Comparison of ENCODE assay signal across 8 mouse cellular contexts in the genomic region with DNA sequence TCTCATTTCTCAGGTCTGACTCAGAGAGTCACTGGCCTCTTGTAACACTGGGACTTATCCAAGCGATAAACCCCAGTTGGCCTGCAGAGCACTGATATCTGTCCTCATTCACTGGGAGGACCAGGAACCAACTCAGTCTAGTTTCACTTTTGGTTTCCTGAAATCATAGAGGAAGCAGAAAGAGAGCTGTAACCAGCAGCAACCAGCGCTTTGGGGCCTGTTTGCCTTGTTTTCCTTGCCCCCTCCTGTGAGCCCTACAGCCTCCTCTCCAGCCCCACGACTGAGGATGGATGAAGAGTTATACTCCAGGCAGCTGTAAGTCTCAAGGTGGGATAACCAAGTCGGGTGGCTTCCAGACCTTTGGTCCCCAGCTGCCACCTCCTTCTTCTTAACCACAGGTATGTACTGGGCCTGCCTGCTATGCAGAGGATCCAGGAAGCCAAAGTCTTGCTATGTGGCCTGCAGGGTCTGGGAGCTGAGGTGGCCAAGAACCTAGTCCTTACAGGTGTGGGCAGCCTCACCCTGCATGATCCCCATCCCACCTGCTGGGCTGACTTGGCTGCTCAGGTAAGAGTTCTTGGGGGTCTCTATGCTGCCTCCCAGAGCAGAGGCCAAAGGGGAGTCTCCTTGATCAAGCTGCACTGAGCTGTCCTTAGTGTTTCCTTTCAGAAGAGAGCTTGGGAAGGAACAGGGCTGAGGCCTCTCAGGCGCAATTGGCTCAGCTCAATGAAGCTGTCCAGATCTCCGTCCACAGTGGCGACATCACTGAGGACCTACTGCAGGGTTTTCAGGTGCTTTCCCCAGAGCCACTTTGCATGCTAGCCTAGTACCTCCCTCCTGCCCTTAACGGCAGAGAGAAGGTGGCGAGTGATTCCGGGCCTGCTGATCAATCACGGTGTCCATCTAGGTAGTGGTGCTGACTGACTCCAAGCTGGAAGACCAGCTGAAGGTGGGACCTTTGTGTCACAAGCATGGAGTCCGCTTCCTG. TPM values are rescaled to one million over a fixed set of nuclear protein-coding genes. Genes with fewer than 3 reads are reported as not detected.
DNase-seq lines count a peak whose midpoint lies in the region; ATAC-seq and TF ChIP-seq lines count a peak whose summit lies in the region.

Gene Uba7 (plus strand): TSS at position 107 of the 988 bp plus-strand sequence.

- peaks cover 23% of the 10 kb centered on the region for H3K36me3 ChIP-seq in midbrain, embryonic 10.5 days
- 0 out of 2 replicates have a peak, but pooled peaks cover 2% of the 10 kb centered on the region for H3K36me3 ChIP-seq in midbrain, embryonic 16.5 days (ENCODE audit: control insufficient read depth, insufficient read depth, low read length)
- H3K36me3 ChIP-seq in heart, embryonic 14.5 days (ENCODE audit: control insufficient read depth, insufficient read depth, low read length) = peaks cover 27% of the 10 kb centered on the region

- H3K27me3 ChIP-seq in midbrain, embryonic 10.5 days (ENCODE audit: low read depth, poor library complexity, severe bottlenecking) = no peaks in the 10 kb centered on the region
- H3K27me3 ChIP-seq in midbrain, embryonic 16.5 days (ENCODE audit: control insufficient read depth, insufficient read depth, low read depth, low read length) = no peaks in the 10 kb centered on the region
- H3K27me3 ChIP-seq in heart, embryonic 14.5 days (ENCODE audit: control insufficient read depth, insufficient read depth, low read length) = no peaks in the 10 kb centered on the region

- H3K4me3 ChIP-seq in midbrain, embryonic 10.5 days = peak within 1 kb of the TSS; percentile 20; the same call in 1 of the 2 replicates
- no peak within 1 kb of the TSS for H3K4me3 ChIP-seq in midbrain, embryonic 16.5 days (ENCODE audit: low read depth, low read length)
- peak within 1 kb of the TSS; percentile 79 for H3K4me3 ChIP-seq in bone marrow, adult 2 months (replicated peaks; ENCODE audit: control insufficient read depth, low read depth, low read length)
- peak within 1 kb of the TSS; percentile 35 to 36 for H3K4me3 ChIP-seq in heart, embryonic 14.5 days (ENCODE audit: control insufficient read depth in 1 of 2, insufficient read depth in 1 of 2, low read depth in 1 of 2, low read length in 2 of 2)

- TF ChIP-seq POLR2A in bone marrow, adult 2 months (IDR thresholded peaks at IDR 0.05; ENCODE audit: borderline replicate concordance, control insufficient read depth, low read depth, low read length) = no peak; the same call in 1 of the 2 replicates

- H3K27ac ChIP-seq in midbrain, embryonic 10.5 days (replicated peaks) = peak within 1 kb of the TSS; percentile 38; the same call in 1 of the 2 replicates
- no peak within 1 kb of the TSS for H3K27ac ChIP-seq in midbrain, embryonic 16.5 days (ENCODE audit: low read length)
- peak within 1 kb of the TSS; percentile 87 for H3K27ac ChIP-seq in bone marrow, adult 2 months (ENCODE audit: control insufficient read depth, insufficient read depth, low read depth, low read length, poor library complexity)
- peak within 1 kb of the TSS; percentile 91 to 93 for H3K27ac ChIP-seq in heart, embryonic 14.5 days (replicated peaks in 1 of 2; ENCODE audit: control insufficient read depth in 1 of 2, insufficient read depth in 1 of 2, low read depth in 2 of 2, low read length in 2 of 2)

- no peak for ATAC-seq in midbrain, embryonic 16.5 days
- ATAC-seq in heart, embryonic 14.5 days (ENCODE audit: insufficient number of reproducible peaks, insufficient read depth, low FRiP score, low read depth) = peak; percentile 46; the same call in 1 of the 2 replicates
- no peak for ATAC-seq in frontal cortex, adult (ENCODE audit: low TSS enrichment)

- no peak within 1 kb of the TSS for H3K9ac ChIP-seq in midbrain, embryonic 16.5 days (ENCODE audit: low read depth, low read length)
- peak within 1 kb of the TSS; percentile 70 for H3K9ac ChIP-seq in heart, embryonic 14.5 days (ENCODE audit: low read length)

- 74% methylated on average over 12 of the region's 12 CpGs for WGBS in midbrain, embryonic 10.5 days
- 73% methylated on average over 12 of the region's 12 CpGs for WGBS in midbrain, embryonic 16.5 days
- WGBS in bone marrow, adult 2 months = 10% methylated on average over 12 of the region's 12 CpGs
- 32% methylated on average over 12 of the region's 12 CpGs for WGBS in heart, embryonic 14.5 days
- 54% methylated on average over 12 of the region's 12 CpGs for WGBS in large intestine, adult 2 months

- H3K9me3 ChIP-seq in midbrain, embryonic 10.5 days (replicated peaks) = no peaks in the 10 kb centered on the region
- no peaks in the 10 kb centered on the region for H3K9me3 ChIP-seq in midbrain, embryonic 16.5 days (replicated peaks; ENCODE audit: control insufficient read depth, low read length, poor library complexity, severe bottlenecking)
- H3K9me3 ChIP-seq in heart, embryonic 14.5 days (ENCODE audit: control insufficient read depth, low read length) = no peaks in the 10 kb centered on the region

- H3K4me1 ChIP-seq in midbrain, embryonic 10.5 days = 0 out of 2 replicates have a peak, but pooled peaks cover 4% of the 10 kb centered on the region
- no peaks in the 10 kb centered on the region for H3K4me1 ChIP-seq in midbrain, embryonic 16.5 days (ENCODE audit: control insufficient read depth, insufficient read depth, low read length)
- peaks cover 7% of the 10 kb centered on the region; the same call in 1 of the 2 replicates for H3K4me1 ChIP-seq in bone marrow, adult 2 months (ENCODE audit: control insufficient read depth, insufficient read depth, low read length)
- peaks cover 20 to 47% of the 10 kb centered on the region in 2 experiments for H3K4me1 ChIP-seq in heart, embryonic 14.5 days (ENCODE audit: control insufficient read depth in 2 of 2, insufficient read depth in 2 of 2, low read length in 2 of 2)

- H3K4me2 ChIP-seq in midbrain, embryonic 16.5 days (ENCODE audit: low read length) = no peak within 1 kb of the TSS
- peak within 1 kb of the TSS; percentile 72 for H3K4me2 ChIP-seq in heart, embryonic 14.5 days (ENCODE audit: low read length)

- DNase-seq in midbrain, embryonic 10.5 days (ENCODE audit: low spot score) = no peak
- peak; percentile 83 for DNase-seq in large intestine, adult 2 months (ENCODE audit: low read depth, low spot score)
- peak; percentile 79 for DNase-seq in naive thymus-derived CD4-positive, alpha-beta T cell, adult 2 months (ENCODE audit: low read depth)
- no peak for DNase-seq in left cerebral cortex, adult 18-20 months (ENCODE audit: low spot score in 2 of 2)

- no peak for TF ChIP-seq CTCF in bone marrow, adult 2 months (IDR thresholded peaks at IDR 0.05; ENCODE audit: control insufficient read depth, insufficient read depth, low read length)

RNA-seq across cellular contexts. Expression of gene Uba7, which starts in this region (rescaled TPM):
- polyA plus RNA-seq in midbrain, embryonic 10.5 days (2016; fragmentation: Nextera tagmentation; extraction: Ambion mirVana) = 6.5 and 8.1 TPM in 2 replicates
- polyA plus RNA-seq in midbrain, embryonic 16.5 days (2015; fragmentation: Nextera tagmentation; extraction: Ambion mirVana) = 3.7 and 4.7 TPM in 2 replicates
- polyA plus RNA-seq in bone marrow, adult 2 months (2011; ENCODE audit: insufficient read depth, insufficient read length, low replicate concordance, missing spikeins) = 138 and 310 TPM in 2 replicates
- 33.1 and 34.2 TPM in 2 replicates for polyA plus RNA-seq in heart, embryonic 14.5 days (2014; fragmentation: Nextera tagmentation; extraction: Ambion mirVana)
- polyA plus RNA-seq in large intestine, adult 2 months (2012; rRNA removed) = 114 and 158 TPM in 2 replicates
- total RNA-seq in left cerebral cortex, adult 18-20 months (2021) = 1 to 10 TPM; 4.3 to 5.0 TPM

Comparison
In these comparisons a context has a peak if more than half of its experiments do, and no peak if none do; other contexts are left out.
1. DNase-seq: peak in large intestine, adult 2 months (single experiment) and naive thymus-derived CD4-positive, alpha-beta T cell, adult 2 months (single experiment); none in midbrain, embryonic 10.5 days (single experiment) and left cerebral cortex, adult 18-20 months (0 of 2).